Mouse (Mus musculus): ENCODE data around the gene Nemf. TPM values are rescaled to one million over a fixed set of nuclear protein-coding genes. Genes with fewer than 3 reads are reported as not detected.

Nemf gene
- total and polyA plus RNA-seq, 3 experiments: 34.3 to 56.6 (median 44.9) TPM

DNA sequence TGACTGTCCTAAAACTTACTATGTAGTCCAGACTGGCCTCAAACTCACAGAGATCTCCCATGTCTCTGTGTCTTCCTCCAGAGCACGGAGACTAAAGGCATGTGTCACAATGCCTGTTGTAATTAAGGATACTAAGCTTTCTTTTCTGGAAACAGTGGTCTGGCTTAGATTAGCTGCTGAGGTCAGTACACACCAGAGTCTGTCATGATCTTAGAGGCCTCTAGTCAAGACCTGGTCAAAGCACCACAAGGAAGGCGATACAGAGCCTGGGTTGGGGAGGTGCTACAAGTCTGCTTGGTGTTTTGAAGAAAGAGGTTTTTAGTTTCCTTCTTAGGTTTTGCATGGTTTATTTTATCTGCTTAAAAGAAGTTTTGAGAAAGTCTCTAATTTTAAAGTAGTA is 56.6 kb downstream of the Nemf start:
- H3K9me3 ChIP-seq (replicated peaks; ENCODE audit: low read length): no peaks in the 10 kb centered on the region
- no peak for TF ChIP-seq MAX (IDR thresholded peaks at IDR 0.05; ENCODE audit: low read length)
- TF ChIP-seq ETS1 (conservative IDR thresholded peaks at IDR 0.05; ENCODE audit: low read depth, low read length): no peak
- TF ChIP-seq USF1 (IDR thresholded peaks at IDR 0.05; ENCODE audit: low read depth, low read length): no peak
- no peak for TF ChIP-seq CHD2 (IDR thresholded peaks at IDR 0.05; ENCODE audit: low read length)
- no peak for TF ChIP-seq GABPA (IDR thresholded peaks at IDR 0.05; ENCODE audit: insufficient replicate concordance, low read depth, low read length)
- TF ChIP-seq TCF12 (IDR thresholded peaks at IDR 0.05; ENCODE audit: low read depth, low read length): no peak
- no peak for TF ChIP-seq EP300 (IDR thresholded peaks at IDR 0.05; ENCODE audit: low read length)
- TF ChIP-seq TBP (conservative IDR thresholded peaks at IDR 0.05; ENCODE audit: low read depth, low read length): no peak
- no peak for TF ChIP-seq MAZ (IDR thresholded peaks at IDR 0.05; ENCODE audit: low read depth, low read length)
- no peak for TF ChIP-seq ZKSCAN1 (IDR thresholded peaks at IDR 0.05; ENCODE audit: borderline replicate concordance, low read depth, low read length)
- no peak overlapping the region for H3K4me3 ChIP-seq (replicated peaks in 1 of 3; ENCODE audit: low read depth in 2 of 3, low read length in 2 of 3, poor library complexity in 1 of 3)
- H3K9ac ChIP-seq (ENCODE audit: insufficient read depth, low read depth): no peak overlapping the region
- no peak overlapping the region for H3K27ac ChIP-seq (ENCODE audit: insufficient read depth, low read depth)
- H3K27me3 ChIP-seq (replicated peaks): no peaks in the 10 kb centered on the region
- dilution Hi-C loops (cut with MboI; ENCODE audit: extremely low pct_ligation_motif_present, extremely low pct_unique_long_range_greater_than_20kb, low sequenced_read_pairs): no loop called here
- peaks cover 5 to 26% of the 10 kb centered on the region in 2 experiments for H3K4me1 ChIP-seq (ENCODE audit: control insufficient read depth in 1 of 2, insufficient read depth in 2 of 2)
- in situ Hi-C loops (cut with MboI; ENCODE audit: low pct_ligation_motif_present, low pct_unique_long_range_greater_than_20kb, low sequenced_read_pairs): no loop called here
- H3K36me3 ChIP-seq (replicated peaks in 1 of 2; ENCODE audit: control insufficient read depth in 1 of 2, insufficient read depth in 1 of 2, low read length in 1 of 2): peaks cover 33 to 63% of the 10 kb centered on the region in 2 experiments
- DNase-seq (ENCODE audit: extremely low read depth): no peak
- H3K79me2 ChIP-seq (replicated peaks; ENCODE audit: control insufficient read depth, extremely low read depth, insufficient read depth, poor library complexity, severe bottlenecking): peaks cover 23% of the 10 kb centered on the region
- H3K4me2 ChIP-seq (ENCODE audit: insufficient read depth, low read depth, poor library complexity, severe bottlenecking): no peak overlapping the region

DNA sequence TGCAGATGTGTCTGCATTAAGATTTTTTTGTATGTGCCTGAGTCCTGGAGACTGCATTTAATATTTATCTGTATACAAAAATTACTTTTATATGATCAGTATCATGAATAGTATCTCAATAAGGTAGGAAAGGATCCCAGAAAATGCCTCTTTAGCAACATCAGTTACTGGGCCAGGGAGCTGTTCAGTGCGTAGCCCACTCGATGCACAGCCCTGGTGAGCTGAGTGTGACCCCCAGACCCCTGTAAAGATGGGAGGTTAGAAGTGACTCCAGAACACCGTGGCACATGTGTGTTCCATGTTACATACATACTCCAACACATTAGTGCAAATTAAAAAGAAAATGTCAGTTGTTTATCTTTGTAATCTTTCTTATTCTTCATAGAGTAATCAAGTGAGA is 57.1 kb downstream of the Nemf start:
- H3K79me2 ChIP-seq (replicated peaks; ENCODE audit: control insufficient read depth, extremely low read depth, insufficient read depth, poor library complexity, severe bottlenecking): peaks cover 23% of the 10 kb centered on the region
- no peak overlapping the region for H3K4me3 ChIP-seq (replicated peaks in 1 of 3; ENCODE audit: low read depth in 2 of 3, low read length in 2 of 3, poor library complexity in 1 of 3)
- H3K9ac ChIP-seq (ENCODE audit: insufficient read depth, low read depth): no peak overlapping the region
- in situ Hi-C loops (cut with MboI; ENCODE audit: low pct_ligation_motif_present, low pct_unique_long_range_greater_than_20kb, low sequenced_read_pairs): loop anchor here (5.0 kb wide), 1 partner anchor 78 kb away; no protein-coding TSS in a partner anchor
- dilution Hi-C loops (cut with MboI; ENCODE audit: extremely low pct_ligation_motif_present, extremely low pct_unique_long_range_greater_than_20kb, low sequenced_read_pairs): no loop called here
- no peak overlapping the region for H3K27ac ChIP-seq (ENCODE audit: insufficient read depth, low read depth)
- no peaks in the 10 kb centered on the region for H3K27me3 ChIP-seq (replicated peaks)
- no peak for DNase-seq (ENCODE audit: extremely low read depth)
- TF ChIP-seq HCFC1 (IDR thresholded peaks at IDR 0.05; ENCODE audit: low read depth, low read length) (no peak), CHD2 (IDR thresholded peaks at IDR 0.05; ENCODE audit: low read length) (no peak), MXI1 (IDR thresholded peaks at IDR 0.05; ENCODE audit: low read depth, low read length) (no peak), ZNF384 (IDR thresholded peaks at IDR 0.05; ENCODE audit: low read depth, low read length) (no peak), KAT2A (IDR thresholded peaks at IDR 0.05; ENCODE audit: insufficient replicate concordance, low read length) (no peak), ETS1 (conservative IDR thresholded peaks at IDR 0.05; ENCODE audit: low read depth, low read length) (no peak), NRF1 (IDR thresholded peaks at IDR 0.05; ENCODE audit: low read depth, low read length) (no peak), CTCF (conservative IDR thresholded peaks at IDR 0.05 in 1 of 2, IDR thresholded peaks at IDR 0.05 in 1 of 2; ENCODE audit: low read depth in 2 of 2, low read length in 2 of 2) (no peak), IRF4 (IDR thresholded peaks at IDR 0.05; ENCODE audit: low read depth, low read length) (no peak), ZMIZ1 (IDR thresholded peaks at IDR 0.05; ENCODE audit: low read depth, low read length) (no peak), MYC (IDR thresholded peaks at IDR 0.05; ENCODE audit: low read depth, low read length) (no peak), MAFK (IDR thresholded peaks at IDR 0.05; ENCODE audit: insufficient replicate concordance, low read length) (no peak), ELF1 (IDR thresholded peaks at IDR 0.05; ENCODE audit: low read depth, low read length) (no peak), ZC3H11A (IDR thresholded peaks at IDR 0.05; ENCODE audit: low read depth, low read length) (no peak), JUN (IDR thresholded peaks at IDR 0.05; ENCODE audit: insufficient read depth, low read depth, low read length) (no peak)
- peaks cover 6 to 32% of the 10 kb centered on the region in 2 experiments for H3K4me1 ChIP-seq (ENCODE audit: control insufficient read depth in 1 of 2, insufficient read depth in 2 of 2)
- peaks cover 28 to 57% of the 10 kb centered on the region in 2 experiments for H3K36me3 ChIP-seq (replicated peaks in 1 of 2; ENCODE audit: control insufficient read depth in 1 of 2, insufficient read depth in 1 of 2, low read length in 1 of 2)
- H3K9me3 ChIP-seq (replicated peaks; ENCODE audit: low read length): no peaks in the 10 kb centered on the region
- no peak overlapping the region for H3K4me2 ChIP-seq (ENCODE audit: insufficient read depth, low read depth, poor library complexity, severe bottlenecking)

Measured in CH12.LX (cell line).